Mouse (Mus musculus) limb, embryonic 12.5 days (tissue): Measurements from ENCODE around the gene Gpatch8. TPM values are rescaled to one million over a fixed set of nuclear protein-coding genes. Genes with fewer than 3 reads are reported as not detected.
A peak's percentile ranks its signal among the peaks of the same experiment; 100 is the strongest.

Source experiments
- ATAC-seq: fragments of 200-750 bp; cut with Nextera tagmentation; 2 replicates; pipeline ENCODE4 v1.8.0; 2017; ENCODE audit warnings: low read depth, moderate TSS enrichment; ENCODE audit not compliant: insufficient number of reproducible peaks, insufficient read depth, low FRiP score, low TSS enrichment
- H3K27ac ChIP-seq: fragments of 300-500 bp; sonication (generic); 2 replicates; pipeline ENCODE4 v1.5.1; 2016; ENCODE audit warnings: mild to moderate bottlenecking, moderate library complexity
- H3K27me3 ChIP-seq: fragments of 300-500 bp; sonication (generic); 2 replicates; pipeline ENCODE4 v1.6.1; 2016; ENCODE audit warnings: mild to moderate bottlenecking, moderate library complexity
- H3K36me3 ChIP-seq: fragments of 300-500 bp; sonication (generic); 2 replicates; pipeline ENCODE4 v1.6.1; 2016; ENCODE audit warnings: mild to moderate bottlenecking, moderate library complexity
- H3K4me1 ChIP-seq: fragments of 300-500 bp; sonication (generic); replicated peaks from 2 replicates; pipeline ENCODE4 v1.6.1; 2016
- H3K4me2 ChIP-seq: fragments of 300-500 bp; sonication (generic); 2 replicates; pipeline ENCODE4 v1.6.1; 2016; ENCODE audit warnings: mild to moderate bottlenecking, moderate library complexity
- H3K4me3 ChIP-seq: fragments of 300-500 bp; sonication (generic); replicated peaks from 2 replicates; pipeline ENCODE4 v1.5.1; 2016; ENCODE audit warnings: mild to moderate bottlenecking
- H3K9ac ChIP-seq: fragments of 300-500 bp; sonication (generic); replicated peaks from 2 replicates; pipeline ENCODE4 v1.6.1; 2016; ENCODE audit warnings: mild to moderate bottlenecking, moderate library complexity
- H3K9me3 ChIP-seq: fragments of 300-500 bp; sonication (generic); 2 replicates; pipeline ENCODE4 v1.6.1; 2016; ENCODE audit warnings: mild to moderate bottlenecking, moderate library complexity
- WGBS: fragments of 180-500 bp; shearing (Covaris S2); methylation state at CpG from one replicate; pipeline ENCODE4 v1.1.7; 2016; 5-methylcytosine and 5-hydroxymethylcytosine counted together
- polyA plus RNA-seq: library from polyadenylated mRNA; unstranded; fragments of >200 nt; fragmentation: Nextera tagmentation; extraction: Ambion mirVana; gene quantifications from 2 replicates; pipeline ENCODE4 v1.2.1, GENCODE M21; 2016

The Gpatch8 gene
- polyA plus RNA-seq, 1 experiment from 2014 or later, result 77.6 TPM

GRCm38 (mm10) chr11:102582736-102583135, 26.5 kb upstream of the Gpatch8 start:
- Histone ChIP-seq H3K4me1 (peaks cover 41% of the 10 kb centered on the region), H3K27me3 (peaks cover 5% of the 10 kb centered on the region; the same call in 1 of the 2 replicates), H3K9me3 (peaks cover 11% of the 10 kb centered on the region; the same call in 1 of the 2 replicates), H3K4me2 (peak overlapping the region; percentile 17; the same call in 1 of the 2 replicates), H3K4me3 (no peak overlapping the region), H3K36me3 (no peaks in the 10 kb centered on the region), H3K27ac (peak overlapping the region; percentile 82), H3K9ac (no peak overlapping the region)
- no peak for ATAC-seq
- WGBS, result 20% methylated on average over 5 of the region's 5 CpGs

DNA sequence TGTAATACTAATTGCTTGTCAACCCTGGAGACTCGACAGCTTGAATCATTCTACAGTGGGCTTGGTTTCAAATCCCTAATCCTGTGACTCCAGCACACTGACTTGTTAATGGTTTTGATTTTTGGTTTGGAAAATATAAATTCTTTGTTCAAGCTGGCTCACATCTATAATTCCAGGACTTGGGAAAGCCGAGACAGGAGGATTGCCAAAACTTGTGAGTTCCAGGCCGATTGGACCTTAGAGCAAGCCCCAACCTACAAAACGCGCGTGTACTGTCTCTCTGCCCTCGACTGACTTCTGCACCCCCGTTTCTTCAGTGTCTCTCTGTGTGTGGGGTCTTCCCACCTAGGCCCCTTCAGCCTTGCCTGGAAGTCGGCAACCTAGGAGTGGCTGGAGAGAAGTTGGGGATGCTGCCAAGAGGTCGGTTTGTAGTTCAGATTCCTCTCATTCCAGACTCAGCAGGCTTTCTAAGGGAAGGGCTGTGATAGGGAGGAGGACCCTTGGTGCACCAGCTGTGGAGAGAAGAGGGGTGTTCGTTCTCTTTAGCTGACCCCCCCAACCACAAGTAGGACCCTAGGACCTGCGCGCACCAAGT, 25.9 kb upstream of the Gpatch8 start:
- H3K9me3 ChIP-seq, result peaks cover 11% of the 10 kb centered on the region; the same call in 1 of the 2 replicates
- H3K4me1 ChIP-seq, result peaks cover 47% of the 10 kb centered on the region
- peaks cover 5% of the 10 kb centered on the region for H3K27me3 ChIP-seq
- ATAC-seq, result no peak
- H3K4me3 ChIP-seq, result no peak overlapping the region
- peak overlapping the region; percentile 82 for H3K27ac ChIP-seq
- no peaks in the 10 kb centered on the region for H3K36me3 ChIP-seq
- H3K4me2 ChIP-seq, result peak overlapping the region; percentile 17; the same call in 1 of the 2 replicates
- no peak overlapping the region for H3K9ac ChIP-seq
- WGBS, result 25% methylated on average over 13 of the region's 13 CpGs

DNA sequence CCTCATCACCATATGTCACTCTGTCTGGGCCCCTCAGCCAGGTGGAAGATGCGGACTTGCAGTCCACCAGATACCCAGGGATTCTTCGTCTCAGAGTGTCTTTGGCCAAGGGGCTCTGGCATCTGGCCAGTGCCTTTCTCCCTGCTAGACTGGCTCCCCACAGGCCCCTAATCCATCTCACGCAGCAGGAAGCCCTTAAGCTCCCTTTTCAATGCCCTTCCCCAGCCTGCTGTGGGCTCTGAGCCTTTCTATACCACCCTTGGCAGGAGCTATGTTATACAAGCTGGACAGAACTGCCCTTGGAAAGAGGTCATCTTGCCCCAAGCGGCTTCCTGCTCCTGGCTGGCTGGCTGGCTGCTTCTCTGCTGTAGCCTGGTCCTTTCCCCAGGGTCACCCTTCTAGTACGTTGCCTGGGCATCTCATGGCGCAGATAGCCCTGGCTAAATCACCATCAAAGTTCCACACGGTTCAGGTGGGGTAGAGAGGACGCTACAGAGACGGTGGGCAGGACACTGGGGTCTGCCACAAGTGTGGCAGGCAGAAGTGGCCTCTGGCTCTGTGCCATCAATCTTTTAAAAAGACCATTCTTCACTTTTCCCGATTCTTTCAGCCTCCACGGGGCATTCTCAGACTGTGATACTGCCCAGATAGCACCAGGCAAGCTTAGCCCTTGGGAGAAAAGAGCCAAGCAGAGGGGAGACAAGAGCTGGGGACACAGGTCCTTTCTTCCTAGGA, 25.3 kb upstream of the Gpatch8 start:
- no peak overlapping the region for H3K4me3 ChIP-seq
- H3K27me3 ChIP-seq, result peaks cover 5% of the 10 kb centered on the region
- peaks cover 7% of the 10 kb centered on the region; the same call in 1 of the 2 replicates for H3K9me3 ChIP-seq
- H3K27ac ChIP-seq, result peak overlapping the region; percentile 82
- no peak for ATAC-seq
- 34% methylated on average over 11 of the region's 11 CpGs for WGBS
- H3K4me1 ChIP-seq, result peaks cover 50% of the 10 kb centered on the region
- H3K36me3 ChIP-seq, result no peaks in the 10 kb centered on the region
- no peak overlapping the region; the same call in 1 of the 2 replicates for H3K9ac ChIP-seq
- no peak overlapping the region for H3K4me2 ChIP-seq

DNA sequence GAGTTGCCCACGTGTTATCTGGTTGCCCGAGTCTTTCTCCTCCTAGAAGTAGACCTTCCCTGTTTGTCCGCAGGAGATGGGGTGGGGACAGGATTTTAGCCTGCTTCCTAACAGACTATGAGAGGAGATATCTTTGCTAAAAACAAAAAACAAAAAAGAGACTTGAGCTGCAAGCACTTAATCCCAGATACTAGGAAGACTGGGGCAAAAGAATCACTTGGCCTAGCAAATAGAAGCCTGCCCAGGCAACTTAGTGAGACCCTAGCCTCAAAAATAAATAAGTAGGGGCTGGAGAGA, 23.8 kb upstream of the Gpatch8 start:
- Histone ChIP-seq H3K4me3 (peak overlapping the region; percentile 39), H3K4me2 (peak overlapping the region; percentile 61), H3K9ac (peak overlapping the region; percentile 66; the same call in 1 of the 2 replicates), H3K9me3 (no peaks in the 10 kb centered on the region), H3K4me1 (peaks cover 54% of the 10 kb centered on the region), H3K27me3 (peaks cover 5% of the 10 kb centered on the region), H3K36me3 (no peaks in the 10 kb centered on the region), H3K27ac (peak overlapping the region; percentile 84)
- 62% methylated on average over 3 of the region's 3 CpGs for WGBS
- ATAC-seq, result no peak

DNA sequence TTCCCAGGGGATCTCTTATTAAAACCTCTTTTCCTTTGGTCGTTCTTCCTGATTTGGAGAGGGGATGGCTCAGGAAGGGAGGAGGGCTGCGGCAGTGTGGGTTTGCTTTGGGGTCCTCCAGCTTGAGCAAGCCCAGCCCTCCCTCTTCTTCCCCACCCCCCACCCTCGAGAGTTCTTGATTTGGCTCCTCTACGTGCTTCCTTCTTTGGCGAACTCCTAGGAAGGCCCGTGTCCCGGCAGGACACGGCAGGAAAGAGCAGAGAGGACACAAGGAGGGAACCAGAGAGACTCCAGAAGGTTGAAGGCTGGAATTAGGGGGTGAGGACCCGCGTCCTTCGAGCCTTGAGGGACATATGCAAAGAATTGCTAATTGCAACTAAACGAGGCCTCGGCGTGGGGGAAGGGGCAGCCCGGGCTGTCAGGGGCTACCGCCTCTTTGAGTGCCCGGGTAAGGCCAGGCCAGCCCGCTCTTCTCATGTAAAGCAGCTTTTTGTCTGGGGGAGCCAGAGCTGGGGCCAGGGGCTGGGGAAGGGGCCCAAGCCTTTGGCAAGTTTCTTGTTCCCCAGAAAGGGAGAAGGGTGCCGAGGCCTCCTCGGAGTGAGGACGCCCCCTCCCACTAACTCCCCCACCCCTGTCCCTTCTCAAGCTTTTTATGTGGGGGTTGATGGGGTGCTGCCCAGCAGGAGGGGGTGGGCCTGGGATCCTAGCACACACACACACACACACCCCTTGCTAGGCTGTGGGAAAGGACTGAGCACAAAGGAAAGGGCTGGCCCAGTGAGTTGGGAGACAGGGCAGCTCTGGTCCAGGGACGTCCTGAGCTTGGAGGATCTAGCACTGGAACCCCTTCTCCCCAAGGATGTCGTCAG, 23.2 kb upstream of the Gpatch8 start, which contains the start of gene Gm11627:
TSS of gene Gm11627 (minus strand) at position 297 of the 869 bp plus-strand sequence.
- 10% methylated on average over 23 of the region's 23 CpGs for WGBS
- peak within 1 kb of the TSS; percentile 39 for H3K4me3 ChIP-seq
- peaks cover 5% of the 10 kb centered on the region for H3K27me3 ChIP-seq
- no peaks in the 10 kb centered on the region for H3K36me3 ChIP-seq
- H3K4me2 ChIP-seq, result peak within 1 kb of the TSS; percentile 61
- H3K4me1 ChIP-seq, result peaks cover 54% of the 10 kb centered on the region
- H3K9me3 ChIP-seq, result no peaks in the 10 kb centered on the region
- 0 out of 2 replicates have a peak, but pooled peaks have one; percentile 40 for ATAC-seq
- H3K9ac ChIP-seq, result peak within 1 kb of the TSS; percentile 66
- peak within 1 kb of the TSS; percentile 84 for H3K27ac ChIP-seq

- ATAC-seq, result peak; percentile 24; the same call in 1 of the 2 replicates
- H3K27me3 ChIP-seq, result peaks cover 5% of the 10 kb centered on the region
- no peaks in the 10 kb centered on the region for H3K9me3 ChIP-seq
- H3K4me1 ChIP-seq, result peaks cover 54% of the 10 kb centered on the region
- peak overlapping the region; percentile 84 for H3K27ac ChIP-seq
- H3K4me3 ChIP-seq, result peak overlapping the region; percentile 39
- H3K4me2 ChIP-seq, result peak overlapping the region; percentile 61
- 9% methylated on average over 27 of the region's 27 CpGs for WGBS
- H3K36me3 ChIP-seq, result no peaks in the 10 kb centered on the region
- H3K9ac ChIP-seq, result peak overlapping the region; percentile 66
These were observed 22.3 kb upstream of the Gpatch8 start for GRCm38 (mm10) chr11:102578341-102579118.

DNA sequence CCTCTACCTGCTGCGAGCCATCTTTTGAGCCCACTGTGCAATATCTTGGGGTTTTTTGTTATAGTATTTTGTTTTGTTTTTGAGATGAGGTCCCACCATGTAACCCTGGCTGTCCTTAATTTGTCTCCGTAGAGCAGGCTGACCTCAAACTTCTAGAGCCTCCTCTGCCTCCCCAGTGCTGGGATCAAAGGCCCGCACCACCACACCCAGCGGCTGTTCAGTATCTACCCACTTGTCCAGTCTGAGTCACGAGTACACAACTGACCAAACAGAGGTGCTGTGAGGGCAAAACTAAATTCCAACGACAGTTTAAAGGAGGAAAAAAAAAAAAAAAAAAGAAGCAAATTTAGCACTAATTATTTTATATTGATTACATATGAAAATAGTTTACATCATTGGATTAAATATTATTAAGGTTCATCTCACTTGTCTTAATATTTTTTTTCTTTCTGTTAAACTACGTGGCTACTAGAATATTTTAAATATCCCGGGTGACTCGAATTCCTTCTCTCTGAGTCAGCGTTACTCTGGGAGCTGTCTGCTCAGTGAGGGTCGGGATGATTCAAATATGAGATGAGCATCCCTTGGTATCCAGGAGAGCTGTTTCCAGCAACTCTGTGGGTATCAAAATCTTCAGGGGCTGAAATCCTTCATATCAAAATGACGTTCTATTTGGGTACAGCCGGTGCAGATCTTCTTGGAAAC, 20.0 kb upstream of the Gpatch8 start:
- ATAC-seq, result no peak
- Histone ChIP-seq H3K4me2 (no peak overlapping the region), H3K4me1 (peaks cover 37% of the 10 kb centered on the region), H3K27me3 (no peaks in the 10 kb centered on the region; the same call in 1 of the 2 replicates), H3K36me3 (no peaks in the 10 kb centered on the region), H3K4me3 (no peak overlapping the region), H3K27ac (no peak overlapping the region), H3K9me3 (no peaks in the 10 kb centered on the region), H3K9ac (no peak overlapping the region)
- 64% methylated on average over 13 of the region's 13 CpGs for WGBS

- Histone ChIP-seq H3K4me3 (no peak overlapping the region), H3K4me1 (peaks cover 32% of the 10 kb centered on the region), H3K4me2 (no peak overlapping the region), H3K9ac (no peak overlapping the region), H3K9me3 (no peaks in the 10 kb centered on the region), H3K36me3 (no peaks in the 10 kb centered on the region), H3K27ac (no peak overlapping the region), H3K27me3 (no peaks in the 10 kb centered on the region; the same call in none of the 2 replicates)
- 76% methylated on average over 1 of the region's 1 CpGs for WGBS
- no peak for ATAC-seq
These were observed 18.8 kb upstream of the Gpatch8 start for GRCm38 (mm10) chr11:102575034-102575433.

DNA sequence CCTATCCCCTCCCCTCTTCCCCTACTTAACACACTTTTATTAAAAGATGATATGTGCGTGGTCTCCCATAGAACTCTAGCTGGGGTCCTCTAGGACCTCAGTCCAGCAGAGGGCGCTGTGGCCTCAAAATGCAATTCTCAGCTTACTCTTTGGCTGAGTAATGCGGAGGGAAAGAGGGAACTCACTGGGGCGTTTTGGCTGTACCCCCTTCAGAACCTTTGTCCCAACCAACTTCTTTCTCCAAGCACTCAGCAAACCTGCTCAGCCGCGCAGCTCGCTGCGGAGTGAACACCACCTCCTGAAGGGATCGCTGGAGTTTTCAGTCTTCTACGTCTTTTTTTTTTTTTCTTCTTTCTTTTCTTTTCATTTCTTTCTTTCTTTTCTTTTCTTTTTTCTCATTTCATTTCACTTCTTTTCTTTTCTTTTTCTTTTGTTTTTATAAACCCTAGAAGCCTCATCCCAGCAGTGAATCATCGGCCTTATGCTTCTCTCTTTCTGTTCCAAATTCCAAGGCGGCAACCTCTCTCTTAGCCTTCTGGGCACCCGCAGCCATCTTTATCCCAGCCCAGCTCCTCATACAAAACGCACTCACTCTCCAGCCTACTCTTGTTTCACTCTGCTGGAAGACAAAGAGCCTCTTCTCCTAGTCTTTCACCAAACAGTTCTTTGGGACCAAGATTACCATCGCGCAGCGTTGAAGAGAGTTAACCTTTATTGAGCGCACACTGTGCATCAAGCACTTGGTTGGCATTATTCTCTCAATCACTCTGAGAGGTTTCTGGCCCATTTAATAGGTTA, 16.9 kb upstream of the Gpatch8 start:
- peak overlapping the region; percentile 22; the same call in 1 of the 2 replicates for H3K4me3 ChIP-seq
- no peaks in the 10 kb centered on the region for H3K9me3 ChIP-seq
- peak overlapping the region; percentile 71 for H3K27ac ChIP-seq
- H3K27me3 ChIP-seq, result no peaks in the 10 kb centered on the region; the same call in none of the 2 replicates
- WGBS, result 14% methylated on average over 18 of the region's 18 CpGs
- H3K4me2 ChIP-seq, result peak overlapping the region; percentile 50
- no peaks in the 10 kb centered on the region for H3K36me3 ChIP-seq
- ATAC-seq, result peak; percentile 77
- H3K4me1 ChIP-seq, result peaks cover 16% of the 10 kb centered on the region; the same call in 1 of the 2 replicates
- peak overlapping the region; percentile 44; the same call in 1 of the 2 replicates for H3K9ac ChIP-seq
